Mouse (Mus musculus): ENCODE measurements around the gene Ccdc69. TPM values are rescaled to one million over a fixed set of nuclear protein-coding genes. Genes with fewer than 3 reads are reported as not detected.

Ccdc69 gene
- total RNA-seq, 2 experiments from 2014 or later = 9.2 to 11.5 TPM

DNA sequence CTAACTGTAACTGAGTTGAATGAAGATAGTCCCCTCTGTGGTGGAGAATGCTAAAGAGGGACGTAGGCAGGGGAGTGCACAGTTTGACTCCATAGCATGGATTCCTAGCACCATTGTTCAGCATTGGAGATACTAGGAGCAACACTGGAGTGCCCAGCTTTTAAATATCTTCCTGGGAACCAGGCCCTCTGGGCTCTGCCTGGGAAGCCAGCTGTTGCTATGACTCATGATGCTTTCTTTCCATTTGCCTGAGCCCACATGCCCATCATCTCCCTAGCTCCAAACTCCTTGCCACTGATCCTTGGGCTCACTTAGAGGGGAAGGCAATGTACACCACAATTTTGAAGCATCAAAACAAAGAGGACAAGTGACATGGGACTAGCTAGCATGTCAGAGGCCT lies 61.2 kb downstream of the Ccdc69 start:
- DNase-seq = no peak

DNA sequence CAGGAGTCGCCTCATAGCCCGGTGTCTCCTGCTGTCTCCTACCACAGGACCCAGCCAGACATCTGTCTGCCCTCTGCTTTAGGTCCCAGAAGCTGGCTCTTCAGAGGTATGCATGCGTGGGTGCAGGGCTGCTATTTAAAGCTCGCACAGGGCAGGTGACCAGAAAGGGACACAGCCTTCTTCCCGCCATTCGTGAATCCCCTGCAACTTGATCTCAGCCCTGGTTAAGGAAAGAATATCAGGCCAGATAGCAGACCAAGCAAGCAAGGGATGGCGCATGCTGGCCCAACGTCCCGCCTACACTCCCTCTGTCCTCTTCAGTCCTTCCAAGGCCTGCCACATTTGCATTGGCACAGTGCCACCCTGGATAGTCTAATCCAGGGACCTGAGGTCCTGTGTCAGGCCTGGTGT lies 62.1 kb downstream of the Ccdc69 start:
- peak; percentile 78 to 82 for DNase-seq
- intact Hi-C loops (cut with DNase I) = no loop called here

More for the DNA sequence above, 61.2 kb downstream of the Ccdc69 start:
- intact Hi-C loops (cut with DNase I) = no loop called here

DNA sequence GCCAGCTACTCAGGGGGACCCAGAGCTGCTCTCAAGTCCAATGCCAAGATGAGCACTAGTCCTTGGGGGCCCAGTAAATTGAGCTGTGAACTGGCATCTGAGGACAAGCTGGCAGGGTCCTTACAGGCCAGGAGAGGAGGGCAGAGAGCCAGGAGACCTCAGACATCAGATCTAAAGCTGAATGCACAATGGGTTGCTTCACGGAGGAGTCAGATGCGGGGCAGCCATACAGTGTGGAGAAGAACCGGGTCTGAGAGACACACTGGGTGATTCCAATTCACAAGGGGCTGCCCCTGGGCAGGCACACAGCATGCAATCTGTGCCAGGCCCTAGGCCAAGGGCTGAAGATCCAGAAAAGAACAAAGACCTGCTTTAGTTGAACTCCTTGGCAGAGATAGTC lies 62.7 kb downstream of the Ccdc69 start:
- DNase-seq = peak in 1 of 2 experiments; percentile 44
- intact Hi-C loops (cut with DNase I) = no loop called here

DNA sequence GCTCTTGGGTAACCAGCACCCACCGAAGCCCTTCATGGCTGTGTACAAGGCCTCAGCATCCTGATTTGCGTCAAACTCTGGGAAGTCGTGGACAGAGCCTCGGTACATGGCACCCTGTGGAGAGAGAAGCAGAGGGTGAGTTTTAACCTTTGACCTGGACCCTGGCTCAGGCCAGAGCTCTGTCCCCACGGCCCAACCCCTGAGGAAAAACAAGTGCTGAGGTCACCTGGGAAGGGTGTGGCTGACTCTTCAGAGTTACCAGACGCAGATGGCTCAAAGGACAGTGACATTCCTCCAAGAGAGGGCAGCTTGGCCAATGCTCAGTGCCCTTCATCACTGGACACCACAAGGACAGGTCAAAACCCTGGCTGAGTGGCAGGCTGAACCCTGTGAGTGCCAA lies 64.1 kb downstream of the Ccdc69 start:
- no peak for DNase-seq
- intact Hi-C loops (cut with DNase I) = loop anchor here (2.0 kb wide), 1 partner anchor 15 kb away; no protein-coding TSS in a partner anchor

DNA sequence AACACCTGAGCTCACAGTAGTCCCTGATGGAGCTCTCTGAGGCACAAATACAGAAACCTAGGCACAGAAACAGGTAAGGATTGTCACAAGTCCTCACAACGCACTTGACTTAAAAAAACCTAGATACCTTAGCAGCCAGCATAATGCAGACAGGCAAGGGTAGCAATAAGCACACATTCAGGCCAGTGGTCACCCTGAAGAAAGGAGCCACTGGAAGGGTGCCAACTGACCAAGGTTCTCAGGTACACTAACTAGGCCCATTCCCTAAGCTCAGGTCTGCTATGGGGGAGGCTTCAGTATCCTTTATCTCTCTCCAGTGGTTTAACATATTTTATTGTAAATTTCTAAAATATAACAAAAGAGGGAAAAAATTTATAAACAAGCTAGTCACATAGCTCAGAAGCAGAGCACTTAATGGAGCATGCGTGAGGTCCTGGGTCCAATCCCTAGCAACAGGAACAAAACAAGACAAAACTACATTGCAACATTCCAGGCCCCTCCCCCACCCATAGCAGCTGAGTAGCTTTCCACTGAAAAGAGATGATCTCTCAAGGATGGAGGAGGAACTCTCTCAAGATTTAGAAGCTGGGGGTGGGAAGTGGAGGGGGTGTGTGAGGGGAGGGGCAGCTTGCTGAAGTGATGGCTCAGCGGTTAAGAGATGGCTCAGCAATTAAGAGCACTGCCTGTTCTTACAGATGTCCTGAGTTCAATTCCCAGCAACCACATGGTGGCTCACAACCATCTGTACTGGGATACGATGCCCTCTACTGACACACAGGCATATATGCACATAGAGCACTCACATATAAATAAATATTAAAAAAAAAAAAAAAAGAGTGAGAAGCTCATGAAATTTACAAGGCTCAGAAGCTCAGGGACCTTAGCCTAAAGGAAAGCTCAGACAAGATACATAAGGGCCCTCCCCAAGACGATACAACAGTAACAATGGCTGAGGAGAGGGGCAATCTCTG lies 65.1 kb downstream of the Ccdc69 start:
- intact Hi-C loops (cut with DNase I) = loop anchor here (2.0 kb wide), 1 partner anchor 14 kb away; no protein-coding TSS in a partner anchor
- peak; percentile 44 to 47 for DNase-seq

DNA sequence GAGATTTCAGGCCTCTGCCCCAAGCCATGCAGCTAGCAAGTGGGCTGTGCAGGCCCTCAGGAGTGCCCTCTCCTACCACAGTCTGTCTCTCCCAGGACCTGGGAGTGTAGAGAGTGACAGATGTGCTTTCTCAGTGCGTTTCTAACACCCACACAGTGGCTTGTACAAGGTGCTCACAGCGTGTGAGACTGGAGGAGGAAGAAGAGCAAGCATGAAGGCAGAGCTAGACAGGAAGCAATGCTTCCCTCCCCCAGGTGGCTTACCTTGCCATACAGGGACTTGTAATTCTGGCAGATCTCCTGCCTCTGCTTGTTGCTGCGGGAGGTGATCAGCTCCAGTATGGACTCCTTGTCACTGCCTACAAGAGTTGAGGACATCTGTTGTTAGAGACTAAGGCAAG lies 66.5 kb downstream of the Ccdc69 start:
- no peak for DNase-seq
- intact Hi-C loops (cut with DNase I) = no loop called here

DNA sequence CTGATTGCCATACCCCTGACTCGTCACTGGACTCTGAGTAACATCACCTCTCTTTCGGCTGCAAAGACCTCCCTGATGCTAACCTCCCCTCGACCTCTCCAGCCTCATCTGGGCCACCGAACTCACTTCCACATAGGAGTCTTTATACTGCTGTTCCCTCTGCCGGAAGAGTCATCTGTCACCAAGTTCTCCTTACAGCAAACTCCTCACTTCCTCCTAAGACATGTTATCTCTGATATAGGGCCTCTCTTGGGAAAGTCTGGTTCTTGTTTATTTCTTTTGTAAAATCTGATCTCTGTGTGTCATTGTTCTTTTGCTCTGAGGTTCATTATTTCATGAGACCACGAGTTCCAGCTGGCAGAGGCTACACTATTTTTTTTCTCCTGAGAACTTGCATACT lies 69.7 kb downstream of the Ccdc69 start:
- no peak for DNase-seq
- intact Hi-C loops (cut with DNase I) = no loop called here

DNA sequence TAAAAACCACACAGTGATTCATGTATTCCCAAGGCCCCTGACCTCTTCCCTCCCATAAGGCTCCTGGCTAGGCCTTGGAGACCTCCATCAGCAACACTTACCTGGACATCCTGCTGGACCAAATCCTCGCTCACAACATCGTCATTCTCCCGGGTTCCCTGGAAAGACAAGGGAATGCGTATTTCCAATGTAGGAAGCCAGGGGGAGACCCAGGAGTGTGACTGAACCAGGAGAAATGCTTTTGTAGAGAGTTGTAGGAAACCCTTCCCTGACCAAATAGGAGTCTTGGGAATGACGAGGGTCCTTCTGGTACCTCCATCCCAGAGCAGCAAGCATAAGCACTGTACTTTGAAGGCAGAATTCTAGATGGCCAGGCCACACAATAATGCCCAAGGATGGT lies 72.2 kb downstream of the Ccdc69 start:
- intact Hi-C loops (cut with DNase I) = no loop called here
- DNase-seq = no peak

DNA sequence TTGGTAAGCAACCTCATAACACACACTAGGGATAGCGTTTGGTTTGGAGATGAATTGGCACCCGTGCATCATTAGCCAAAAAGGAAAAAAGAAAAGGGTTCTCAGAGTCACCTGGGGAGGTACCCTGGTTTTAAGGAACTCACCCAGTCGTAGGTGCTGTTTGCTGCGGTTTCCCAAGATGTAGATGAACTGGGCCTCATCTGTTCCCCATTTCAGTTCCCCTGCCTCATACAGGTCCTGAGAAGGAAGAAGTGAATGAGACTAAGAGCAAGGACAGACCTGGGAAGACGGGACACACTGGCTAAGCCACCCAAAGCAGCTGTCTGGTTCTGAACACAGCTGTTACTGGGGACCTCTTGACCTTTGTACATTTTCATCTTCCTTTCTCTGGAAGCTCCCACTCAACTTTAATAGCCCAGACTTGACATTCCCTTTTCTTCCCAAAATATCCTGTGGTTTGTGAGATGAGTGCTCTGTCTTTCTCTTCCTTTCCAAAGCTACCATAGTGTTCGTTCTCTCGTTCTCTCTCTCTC lies 72.9 kb downstream of the Ccdc69 start:
- no peak for DNase-seq
- intact Hi-C loops (cut with DNase I) = no loop called here

Other genes starting within 250 kb of the Ccdc69 start
- 10 to 100 TPM; 24.4 to 27.0 TPM for gene Lyrm7, start 217.2 kb downstream of the Ccdc69 start, total RNA-seq (2021)
- 100 to 1,000 TPM; 304 to 309 TPM for gene Hint1, start 211.7 kb downstream of the Ccdc69 start, total RNA-seq (2021)
- 100 to 1,000 TPM; 102 to 159 TPM for gene Gpx3, start 175.7 kb downstream of the Ccdc69 start, total RNA-seq (2021)
- gene Tnip1, start 115.2 kb downstream of the Ccdc69 start, total RNA-seq (2021) = 10 to 100 TPM; 33.4 to 37.1 TPM
- gene Anxa6, start 44.7 kb downstream of the Ccdc69 start, total RNA-seq (2021) = 100 to 1,000 TPM; 319 to 333 TPM
- gene Gm2a, start 20.0 kb upstream of the Ccdc69 start, total RNA-seq (2021) = 10 to 100 TPM; 12.7 to 13.5 TPM
- not detected for gene Slc36a3, start 73.6 kb upstream of the Ccdc69 start, total RNA-seq (2021)
- 10 to 100 TPM in 1 of 2 experiments, 1 to 10 TPM in 1; 9.4 to 24.0 TPM for gene Slc36a2, start 106.9 kb upstream of the Ccdc69 start, total RNA-seq (2021)
- 10 to 100 TPM; 11.4 to 12.9 TPM for gene Slc36a1, start 126.2 kb upstream of the Ccdc69 start, total RNA-seq (2021)

Data from heart, postnatal 10 days (tissue).